Mouse (Mus musculus) spleen, adult 2 months (tissue): ENCODE results near the gene Pip5kl1. TPM values are rescaled to one million over a fixed set of nuclear protein-coding genes. Genes with fewer than 3 reads are reported as not detected.

Experiments
- DNase-seq, 2 experiments: peaks; one replicate each; pipeline versions ENCODE4 v3.0.0 to v3.0.0-alpha.2; 2012 to 2021; ENCODE audit warnings: low spot score in 2 of 2, low read depth in 1 of 2
- H3K27ac ChIP-seq: fragments of 200-500 bp; 2 replicates; pipeline ENCODE4 v1.5.1; 2012; ENCODE audit warnings: low read length, inconsistent platforms; ENCODE audit not compliant: insufficient read depth
- H3K27me3 ChIP-seq: fragments of 200-500 bp; 2 replicates; pipeline ENCODE4 v1.6.1; 2012; ENCODE audit warnings: mild to moderate bottlenecking, moderate library complexity, low read length, inconsistent platforms; ENCODE audit not compliant: control insufficient read depth, insufficient read depth
- H3K36me3 ChIP-seq: fragments of 200-500 bp; 2 replicates; pipeline ENCODE4 v1.6.1; 2012; ENCODE audit warnings: mild to moderate bottlenecking, low read length, inconsistent platforms; ENCODE audit not compliant: control insufficient read depth, insufficient read depth
- H3K4me1 ChIP-seq: fragments of 200-500 bp; 2 replicates; pipeline ENCODE4 v1.6.1; 2011; ENCODE audit warnings: inconsistent platforms; ENCODE audit not compliant: control insufficient read depth, insufficient read depth, insufficient read length
- H3K4me3 ChIP-seq: fragments of 200-500 bp; 2 replicates; pipeline ENCODE4 v1.5.1; 2011; ENCODE audit warnings: mild to moderate bottlenecking, inconsistent platforms; ENCODE audit not compliant: insufficient read depth, insufficient read length; ENCODE audit errors: extremely low read depth
- CTCF ChIP-seq: fragments of 200-500 bp; IDR thresholded peaks from 2 replicates; pipeline ENCODE4 v1.5.1; 2011; ENCODE audit warnings: mild to moderate bottlenecking, inconsistent platforms; ENCODE audit not compliant: insufficient read depth, insufficient read length, insufficient replicate concordance; ENCODE audit errors: extremely low read depth
- POLR2A ChIP-seq: fragments of 200-500 bp; IDR thresholded peaks from 2 replicates; pipeline ENCODE4 v1.6.1; 2011; ENCODE audit warnings: low read depth, low read length, inconsistent platforms
- WGBS: fragments of 180-500 bp; shearing (Covaris S2); methylation state at CpG from one replicate; pipeline ENCODE4 v1.1.7; 2018; 5-methylcytosine and 5-hydroxymethylcytosine counted together
- polyA plus RNA-seq: library from polyadenylated mRNA; depleted of rRNA; stranded (reverse); fragments of >200 nt; gene quantifications from 2 replicates; pipeline ENCODE4 v1.2.3, GENCODE M21; 2012

The Pip5kl1 gene
- polyA plus RNA-seq, 1 experiment, result 0.40 TPM

GRCm38 (mm10) chr2:32575586-32576160 is 1.1 kb downstream of the Pip5kl1 start, which contains the start of gene 9430097D07Rik:
TSS of gene 9430097D07Rik (minus strand) at chr2:32575684.
- Histone ChIP-seq H3K4me3 (peak within 1 kb of the TSS; percentile 34; the same call in 1 of the 2 replicates), H3K36me3 (peaks cover 7% of the 10 kb centered on the region), H3K27me3 (no peaks in the 10 kb centered on the region), H3K27ac (no peak within 1 kb of the TSS), H3K4me1 (peaks cover 5% of the 10 kb centered on the region; the same call in 1 of the 2 replicates)
- TF ChIP-seq POLR2A (no peak), CTCF (no peak)
- WGBS, result 22% methylated on average over 28 of the region's 28 CpGs
- DNase-seq, result no peak

- 86% methylated on average over 9 of the region's 9 CpGs for WGBS
Observed at GRCm38 (mm10) chr2:32576532-32576931, 1.9 kb downstream of the Pip5kl1 start.

GRCm38 (mm10) chr2:32578146-32579046 is 3.8 kb downstream of the Pip5kl1 start:
- TF ChIP-seq CTCF (no peak), POLR2A (no peak)
- Histone ChIP-seq H3K4me3 (no peak overlapping the region), H3K4me1 (peaks cover 5% of the 10 kb centered on the region; the same call in 1 of the 2 replicates), H3K27ac (no peak overlapping the region), H3K36me3 (no peaks in the 10 kb centered on the region), H3K27me3 (peaks cover 1% of the 10 kb centered on the region; the same call in 1 of the 2 replicates)
- 54% methylated on average over 25 of the region's 30 CpGs for WGBS
- DNase-seq, result no peak

More at GRCm38 (mm10) chr2:32576532-32576931, 1.9 kb downstream of the Pip5kl1 start:
- no peak overlapping the region for H3K4me3 ChIP-seq
- peaks cover 3% of the 10 kb centered on the region; the same call in 1 of the 2 replicates for H3K4me1 ChIP-seq
- H3K27ac ChIP-seq, result no peak overlapping the region
- H3K36me3 ChIP-seq, result peaks cover 7% of the 10 kb centered on the region
- no peak for TF ChIP-seq POLR2A
- no peak for TF ChIP-seq CTCF
- no peaks in the 10 kb centered on the region for H3K27me3 ChIP-seq
- DNase-seq, result no peak

- Histone ChIP-seq H3K36me3 (no peaks in the 10 kb centered on the region), H3K4me1 (peaks cover 2% of the 10 kb centered on the region; the same call in 1 of the 2 replicates), H3K27ac (no peak overlapping the region), H3K4me3 (no peak overlapping the region), H3K27me3 (peaks cover 1% of the 10 kb centered on the region; the same call in 1 of the 2 replicates)
- WGBS, result 56% methylated on average over 19 of the region's 19 CpGs
- DNase-seq, result no peak
- no peak for TF ChIP-seq CTCF
- TF ChIP-seq POLR2A, result no peak
Observed at GRCm38 (mm10) chr2:32581450-32582095, 7.0 kb downstream of the Pip5kl1 start.

GRCm38 (mm10) chr2:32582830-32583799 is 8.5 kb downstream of the Pip5kl1 start:
- H3K27ac ChIP-seq, result no peak overlapping the region
- peak overlapping the region; percentile 29; the same call in 1 of the 2 replicates for H3K4me3 ChIP-seq
- TF ChIP-seq CTCF, result peak; percentile 90; the same call in 1 of the 2 replicates
- no peak for TF ChIP-seq POLR2A
- peaks cover 5% of the 10 kb centered on the region; the same call in 1 of the 2 replicates for H3K4me1 ChIP-seq
- 12% methylated on average over 37 of the region's 37 CpGs for WGBS
- no peaks in the 10 kb centered on the region for H3K36me3 ChIP-seq
- peak; percentile 63 to 74 for DNase-seq
- peaks cover 1% of the 10 kb centered on the region; the same call in 1 of the 2 replicates for H3K27me3 ChIP-seq
